Mouse (Mus musculus) small intestine, adult 10 weeks (tissue): Measurements from ENCODE around the gene Ebna1bp2. TPM values are rescaled to one million over a fixed set of nuclear protein-coding genes. Genes with fewer than 3 reads are reported as not detected.

ENCODE experiments used
- polyA plus RNA-seq: library from polyadenylated mRNA; stranded (reverse); fragments of 350-450 nt; fragmentation: Illumina TruSeq; extraction: RNeasy Lipid Tissue Mini Kit (QIAGEN cat#74804); gene quantifications from one replicate; pipeline ENCODE4 v1.2.3, GENCODE M21; 2014; ENCODE audit warnings: low replicate concordance

The Ebna1bp2 gene
- 9.5 TPM for polyA plus RNA-seq

GRCm38 (mm10) chr4:118620279-118620966 lies at the start of gene Ebna1bp2, which contains the start of gene Cfap57:
TSS of gene Ebna1bp2 (plus strand) at chr4:118620799.
TSS of gene Cfap57 (minus strand) at chr4:118620777.

GRCm38 (mm10) chr4:118658652-118659051 lies 38.1 kb downstream of the Ebna1bp2 start, which contains the start of gene Olfr62:
TSS of gene Olfr62 (plus strand) at chr4:118658952.

Other genes with a start within 250 kb of the Ebna1bp2 start
- 0.22 TPM for gene Szt2, start 211.5 kb upstream of the Ebna1bp2 start, polyA plus RNA-seq
- 40.3 TPM for gene Med8, start 211.5 kb upstream of the Ebna1bp2 start, polyA plus RNA-seq
- gene Elovl1, start 192.7 kb upstream of the Ebna1bp2 start, polyA plus RNA-seq = 22.9 TPM
- gene Cdc20, start 183.4 kb upstream of the Ebna1bp2 start, polyA plus RNA-seq = 0.82 TPM
- gene Mpl, start 163.3 kb upstream of the Ebna1bp2 start, polyA plus RNA-seq = not detected
- 0.33 TPM for gene Tie1, start 130.7 kb upstream of the Ebna1bp2 start, polyA plus RNA-seq
- 12.7 TPM for gene 2610528J11Rik, start 93.8 kb upstream of the Ebna1bp2 start, polyA plus RNA-seq
- gene Tmem125, start 76.8 kb upstream of the Ebna1bp2 start, polyA plus RNA-seq = 3.4 TPM
- gene Cfap57, start within 50 bp of the Ebna1bp2 start, polyA plus RNA-seq = not detected
- not detected for gene Olfr62, start 38.2 kb downstream of the Ebna1bp2 start, polyA plus RNA-seq
- not detected for gene Olfr1342, start 72.0 kb downstream of the Ebna1bp2 start, polyA plus RNA-seq
- gene Olfr1341, start 82.7 kb downstream of the Ebna1bp2 start, polyA plus RNA-seq = not detected
- not detected for gene Olfr1340, start 99.3 kb downstream of the Ebna1bp2 start, polyA plus RNA-seq
- gene Olfr1339, start 111.4 kb downstream of the Ebna1bp2 start, polyA plus RNA-seq = not detected
- gene Olfr1338, start 137.9 kb downstream of the Ebna1bp2 start, polyA plus RNA-seq = not detected
- gene Olfr1337, start 161.8 kb downstream of the Ebna1bp2 start, polyA plus RNA-seq = not detected
- not detected for gene Olfr1335, start 189.1 kb downstream of the Ebna1bp2 start, polyA plus RNA-seq
- gene Olfr1333, start 215.5 kb downstream of the Ebna1bp2 start, polyA plus RNA-seq = not detected
- not detected for gene Olfr1331, start 243.8 kb downstream of the Ebna1bp2 start, polyA plus RNA-seq